Mouse (Mus musculus) intestine, postnatal 0 days (tissue): ENCODE data around the gene Nrarp. TPM values are rescaled to one million over a fixed set of nuclear protein-coding genes. Genes with fewer than 3 reads are reported as not detected.

Experiments used
- ATAC-seq: fragments of 200-750 bp; cut with Nextera tagmentation; 2 replicates; pipeline ENCODE4 v1.8.0; 2017; ENCODE audit warnings: mild to moderate bottlenecking, moderate TSS enrichment, moderate library complexity
- H3K27ac ChIP-seq: fragments of 300-500 bp; sonication (generic); 2 replicates; pipeline ENCODE4 v1.5.1; 2014; ENCODE audit warnings: mild to moderate bottlenecking, low read depth, low read length, moderate library complexity
- H3K27me3 ChIP-seq: fragments of 300-500 bp; sonication (generic); replicated peaks from 2 replicates; pipeline ENCODE4 v1.6.1; 2014; ENCODE audit warnings: low read length, mixed read lengths; ENCODE audit not compliant: control insufficient read depth, insufficient read depth
- H3K36me3 ChIP-seq: fragments of 300-500 bp; sonication (generic); 2 replicates; pipeline ENCODE4 v1.6.1; 2014; ENCODE audit warnings: mild to moderate bottlenecking, moderate library complexity; ENCODE audit not compliant: control insufficient read depth, insufficient read depth
- H3K4me1 ChIP-seq: fragments of 300-500 bp; sonication (generic); replicated peaks from 2 replicates; pipeline ENCODE4 v1.6.1; 2014; ENCODE audit warnings: antibody characterized with exemption, low read length, mixed read lengths; ENCODE audit not compliant: control insufficient read depth, insufficient read depth
- H3K4me2 ChIP-seq: fragments of 300-500 bp; sonication (generic); replicated peaks from 2 replicates; pipeline ENCODE4 v1.6.1; 2014; ENCODE audit warnings: low read depth, mild to moderate bottlenecking, moderate library complexity
- H3K4me3 ChIP-seq: fragments of 300-500 bp; sonication (generic); 2 replicates; pipeline ENCODE4 v1.5.1; 2014; ENCODE audit warnings: low read depth, low read length
- H3K9ac ChIP-seq: fragments of 300-500 bp; sonication (generic); 2 replicates; pipeline ENCODE4 v1.6.1; 2014; ENCODE audit warnings: mild to moderate bottlenecking, low read depth, low read length
- H3K9me3 ChIP-seq: fragments of 300-500 bp; sonication (generic); 2 replicates; pipeline ENCODE4 v1.6.1; 2016; ENCODE audit warnings: mixed run types; ENCODE audit not compliant: control insufficient read depth
- CTCF ChIP-seq: sonication (generic); IDR thresholded peaks from 2 replicates; pipeline ENCODE4 v1.5.1; 2016; ENCODE audit warnings: low read depth, mild to moderate bottlenecking, control low read depth, antibody characterized with exemption, moderate library complexity
- WGBS: fragments of 180-500 bp; shearing (Covaris S2); extraction: QIAGEN DNeasy Blood & Tissue Kit; methylation state at CpG from one replicate; pipeline ENCODE4 v1.1.7; 2014; 5-methylcytosine and 5-hydroxymethylcytosine counted together
- polyA plus RNA-seq: library from polyadenylated mRNA; unstranded; fragments of >200 nt; fragmentation: Nextera tagmentation; extraction: Ambion mirVana; gene quantifications from 2 replicates; pipeline ENCODE4 v1.2.1, GENCODE M21; 2015

The Nrarp gene
- polyA plus RNA-seq, 1 experiment from 2014 or later: 16.5 TPM

DNA sequence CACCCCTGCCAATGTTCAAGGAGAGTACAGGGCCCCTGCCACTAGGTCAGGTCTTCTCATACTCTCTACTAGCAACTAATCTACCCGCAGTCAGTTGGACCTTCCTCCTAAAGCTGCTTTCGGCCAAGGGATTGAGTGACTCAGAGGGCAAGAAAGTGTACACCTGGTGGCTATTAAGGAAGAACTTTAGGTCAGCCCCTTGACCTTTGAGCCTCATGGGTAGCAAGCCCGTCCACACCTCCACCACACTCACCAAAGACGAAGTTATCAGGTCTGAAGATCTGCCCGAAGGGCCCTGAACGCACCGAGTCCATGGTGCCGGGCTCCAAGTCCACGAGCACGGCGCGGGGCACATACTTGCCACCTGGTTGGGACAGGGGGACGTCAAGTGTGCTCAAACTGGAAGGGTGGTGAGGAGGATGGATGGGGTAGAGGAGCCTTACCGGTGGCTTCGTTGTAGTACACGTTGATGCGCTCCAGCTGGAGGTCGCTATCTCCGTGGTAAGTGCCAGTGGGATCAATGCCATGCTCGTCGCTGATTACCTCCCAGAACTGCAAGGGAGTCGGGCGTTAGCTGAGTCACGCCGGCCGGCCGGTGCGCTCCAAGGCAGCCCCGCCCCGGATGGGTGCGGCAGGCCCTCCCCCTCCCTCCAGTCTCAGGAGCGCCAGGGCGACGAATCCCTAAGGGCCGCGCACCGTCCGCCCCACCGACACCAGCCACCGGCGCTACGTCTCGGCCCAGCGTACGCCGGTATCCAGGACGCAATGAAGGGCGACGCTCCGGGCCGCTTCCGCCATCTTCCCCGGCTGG lies 43.3 kb downstream of the Nrarp start:
- Histone ChIP-seq H3K9me3 (no peaks in the 10 kb centered on the region), H3K4me3 (peak overlapping the region; percentile 87), H3K4me2 (peak overlapping the region; percentile 68), H3K36me3 (peaks cover 12% of the 10 kb centered on the region; the same call in 1 of the 2 replicates), H3K27me3 (no peaks in the 10 kb centered on the region), H3K9ac (peak overlapping the region; percentile 90), H3K27ac (peak overlapping the region; percentile 99), H3K4me1 (peaks cover 6% of the 10 kb centered on the region; the same call in 1 of the 2 replicates)
- no peak for TF ChIP-seq CTCF
- 2% methylated on average over 38 of the region's 53 CpGs for WGBS
- peak; percentile 71 for ATAC-seq

GRCm38 (mm10) chr2:25224492-25224765 lies 43.9 kb downstream of the Nrarp start, which contains the start of gene Tubb4b:
Tubb4b (minus strand) TSS chr2:25224702.
- H3K9ac ChIP-seq: peak within 1 kb of the TSS; percentile 90
- H3K4me2 ChIP-seq: peak within 1 kb of the TSS; percentile 68
- peaks cover 12% of the 10 kb centered on the region; the same call in 1 of the 2 replicates for H3K36me3 ChIP-seq
- H3K9me3 ChIP-seq: no peaks in the 10 kb centered on the region
- H3K27ac ChIP-seq: peak within 1 kb of the TSS; percentile 99
- H3K4me1 ChIP-seq: peaks cover 9% of the 10 kb centered on the region; the same call in 1 of the 2 replicates
- ATAC-seq: no peak
- H3K4me3 ChIP-seq: peak within 1 kb of the TSS; percentile 87
- no peaks in the 10 kb centered on the region for H3K27me3 ChIP-seq
- peak; percentile 54 for TF ChIP-seq CTCF
- WGBS: under 1% methylated on average over 17 of the region's 17 CpGs

GRCm38 (mm10) chr2:25224766-25225752 lies 44.5 kb downstream of the Nrarp start:
- H3K36me3 ChIP-seq: peaks cover 12% of the 10 kb centered on the region; the same call in 1 of the 2 replicates
- peaks cover 9% of the 10 kb centered on the region; the same call in 1 of the 2 replicates for H3K4me1 ChIP-seq
- no peaks in the 10 kb centered on the region for H3K9me3 ChIP-seq
- ATAC-seq: peak; percentile 87
- H3K4me3 ChIP-seq: peak overlapping the region; percentile 87
- H3K27me3 ChIP-seq: no peaks in the 10 kb centered on the region
- WGBS: 2% methylated on average over 41 of the region's 41 CpGs
- TF ChIP-seq CTCF: 0 out of 2 replicates have a peak, but pooled peaks have one; percentile 15
- H3K9ac ChIP-seq: peak overlapping the region; percentile 51
- H3K4me2 ChIP-seq: peak overlapping the region; percentile 64
- H3K27ac ChIP-seq: peak overlapping the region; percentile 94

DNA sequence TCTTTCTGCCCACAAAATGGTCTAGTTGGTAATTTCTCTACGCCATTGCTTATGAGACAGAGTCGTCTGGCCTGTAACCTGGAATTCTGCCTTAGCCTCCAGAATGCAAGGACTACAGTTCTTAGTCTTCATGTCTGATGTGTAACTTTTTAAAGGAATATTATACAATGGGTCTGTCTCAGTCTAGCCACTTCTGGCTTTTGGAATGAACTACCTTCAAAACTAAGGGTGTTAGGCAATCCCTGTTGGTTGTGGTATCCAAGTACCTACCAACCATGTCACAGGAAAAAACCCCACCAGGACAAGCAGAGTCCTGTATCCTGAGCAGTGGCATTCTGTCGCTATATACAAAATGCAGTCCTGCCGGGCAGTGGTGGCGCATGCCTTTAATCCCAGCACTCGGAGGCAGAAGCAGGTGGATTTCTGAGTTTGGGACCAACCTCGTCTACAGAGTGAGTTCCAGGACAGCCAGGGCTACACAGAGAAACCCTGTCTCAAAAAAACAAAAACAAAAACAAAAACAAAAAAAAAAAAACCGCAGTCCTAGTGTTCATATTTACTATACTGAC lies 45.3 kb downstream of the Nrarp start:
- no peak overlapping the region for H3K9ac ChIP-seq
- 69% methylated on average over 8 of the region's 8 CpGs for WGBS

GRCm38 (mm10) chr2:25226864-25227263 lies 46.3 kb downstream of the Nrarp start:
- TF ChIP-seq CTCF: no peak
- Histone ChIP-seq H3K4me3 (no peak overlapping the region), H3K27ac (no peak overlapping the region), H3K9me3 (no peaks in the 10 kb centered on the region), H3K4me2 (no peak overlapping the region), H3K4me1 (peaks cover 9% of the 10 kb centered on the region; the same call in 1 of the 2 replicates), H3K27me3 (no peaks in the 10 kb centered on the region), H3K36me3 (peaks cover 5% of the 10 kb centered on the region; the same call in 1 of the 2 replicates), H3K9ac (no peak overlapping the region)
- WGBS: 74% methylated on average over 5 of the region's 5 CpGs
- ATAC-seq: no peak

More for the DNA sequence above, 45.3 kb downstream of the Nrarp start:
- ATAC-seq: no peak
- H3K27ac ChIP-seq: peak overlapping the region; percentile 94
- H3K4me2 ChIP-seq: peak overlapping the region; percentile 64
- H3K27me3 ChIP-seq: no peaks in the 10 kb centered on the region
- peaks cover 9% of the 10 kb centered on the region; the same call in 1 of the 2 replicates for H3K4me1 ChIP-seq
- peak overlapping the region; percentile 87; the same call in 1 of the 2 replicates for H3K4me3 ChIP-seq
- no peaks in the 10 kb centered on the region for H3K9me3 ChIP-seq
- peaks cover 12% of the 10 kb centered on the region; the same call in 1 of the 2 replicates for H3K36me3 ChIP-seq
- no peak for TF ChIP-seq CTCF
